Mouse (Mus musculus) olfactory bulb, adult 2 months (tissue): ENCODE results near the gene Ube2s. TPM values are rescaled to one million over a fixed set of nuclear protein-coding genes. Genes with fewer than 3 reads are reported as not detected.
"Not testable (repeated sequence)": the region's sequence is repeated elsewhere in the genome, so short reads cannot be mapped to it uniquely, and the experiment has no call there.

ENCODE experiments used
- H3K27ac ChIP-seq: fragments of 200-500 bp; 2 replicates; pipeline ENCODE4 v1.5.1; 2012; ENCODE audit warnings: low read depth, low read length; ENCODE audit not compliant: insufficient read depth
- H3K4me1 ChIP-seq: fragments of 200-500 bp; 2 replicates; pipeline ENCODE4 v1.6.1; 2012; ENCODE audit warnings: low read length; ENCODE audit not compliant: control insufficient read depth, insufficient read depth
- H3K4me3 ChIP-seq: fragments of 200-500 bp; 2 replicates; pipeline ENCODE4 v1.5.1; 2012; ENCODE audit warnings: mild to moderate bottlenecking, low read depth, low read length, moderate library complexity; ENCODE audit not compliant: insufficient read depth
- CTCF ChIP-seq: fragments of 200-500 bp; IDR thresholded peaks from 2 replicates; pipeline ENCODE4 v1.5.1; 2012; ENCODE audit warnings: low read depth, mild to moderate bottlenecking, low read length, moderate library complexity; ENCODE audit not compliant: insufficient read depth
- POLR2A ChIP-seq: fragments of 200-500 bp; IDR thresholded peaks from 2 replicates; pipeline ENCODE4 v1.6.1; 2012; ENCODE audit warnings: mild to moderate bottlenecking, low read depth, low read length, moderate library complexity; ENCODE audit not compliant: insufficient read depth
- WGBS: fragments of 180-500 bp; shearing (Covaris S2); methylation state at CpG from one replicate; pipeline ENCODE4 v1.1.7; 2018; 5-methylcytosine and 5-hydroxymethylcytosine counted together
- polyA plus RNA-seq: library from polyadenylated mRNA; stranded (reverse); fragments of >200 nt; gene quantifications from 2 replicates; pipeline ENCODE4 v1.2.4, GENCODE M21; 2012; ENCODE audit warnings: low replicate concordance; ENCODE audit not compliant: missing spikeins, insufficient read depth, insufficient read length

Ube2s gene
- polyA plus RNA-seq, 1 experiment, result not detected

DNA sequence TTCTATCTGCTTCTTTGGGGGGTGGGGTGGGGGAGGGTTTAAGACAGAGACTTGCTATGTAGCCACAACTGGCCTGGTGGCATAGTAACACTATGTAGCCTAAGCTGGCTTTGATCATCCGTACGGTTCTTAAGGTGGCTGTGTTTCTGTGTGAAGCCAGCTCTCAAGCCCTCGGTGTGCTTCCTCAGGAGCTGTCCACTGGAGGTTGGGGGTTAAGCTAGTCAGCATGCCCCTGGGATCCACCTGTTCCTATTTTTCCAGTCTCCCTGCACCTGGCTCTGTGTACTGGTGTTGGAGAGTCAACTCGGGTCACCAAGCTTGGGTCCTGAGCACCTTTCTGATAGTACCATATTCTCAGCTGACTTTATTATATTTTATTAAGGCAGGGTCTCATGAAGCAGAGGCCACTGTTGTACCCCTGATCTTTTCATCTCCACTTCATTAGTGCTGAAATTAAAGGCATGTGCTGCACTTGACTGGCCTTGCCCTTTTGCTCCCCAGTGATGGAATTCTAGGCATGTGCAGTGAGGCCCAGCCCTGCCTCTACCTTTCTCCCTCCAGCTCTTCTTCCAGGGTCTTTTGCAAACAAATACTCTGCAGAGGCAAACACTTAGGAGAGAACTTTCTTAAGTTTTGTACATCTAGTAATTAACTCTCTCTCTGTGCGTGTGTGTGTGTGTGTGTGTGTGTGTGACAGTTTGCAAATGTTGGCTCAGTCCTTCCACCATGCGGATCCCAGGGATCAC lies 9.9 kb upstream of the Ube2s start:
- 62% methylated on average over 6 of the region's 6 CpGs for WGBS
- no peak overlapping the region for H3K27ac ChIP-seq
- no peak overlapping the region for H3K4me3 ChIP-seq
- TF ChIP-seq CTCF (no peak), POLR2A (no peak)
- H3K4me1 ChIP-seq, result no peaks in the 10 kb centered on the region

DNA sequence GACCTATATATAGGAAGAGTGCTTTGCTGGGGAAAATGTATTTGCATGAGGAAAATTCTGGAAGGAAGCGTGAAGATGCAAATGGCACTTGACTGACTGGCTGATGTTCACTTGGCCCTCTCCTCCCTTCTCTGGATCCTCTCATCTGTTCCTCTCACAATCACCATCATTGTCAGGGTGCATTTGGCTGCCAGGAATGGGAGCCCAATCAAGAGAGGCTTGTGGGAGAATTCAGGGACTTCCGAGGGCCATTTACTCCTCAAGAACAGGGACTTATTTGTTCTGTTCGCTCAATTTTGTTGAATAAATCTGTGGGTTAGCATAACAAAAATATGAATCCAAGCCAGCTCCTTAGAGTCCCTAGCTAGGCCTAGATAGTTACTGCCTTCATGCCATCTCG lies 9.3 kb upstream of the Ube2s start:
- Histone ChIP-seq H3K4me3 (no peak overlapping the region), H3K27ac (no peak overlapping the region), H3K4me1 (no peaks in the 10 kb centered on the region)
- TF ChIP-seq CTCF, result no peak
- 50% methylated on average over 4 of the region's 4 CpGs for WGBS

DNA sequence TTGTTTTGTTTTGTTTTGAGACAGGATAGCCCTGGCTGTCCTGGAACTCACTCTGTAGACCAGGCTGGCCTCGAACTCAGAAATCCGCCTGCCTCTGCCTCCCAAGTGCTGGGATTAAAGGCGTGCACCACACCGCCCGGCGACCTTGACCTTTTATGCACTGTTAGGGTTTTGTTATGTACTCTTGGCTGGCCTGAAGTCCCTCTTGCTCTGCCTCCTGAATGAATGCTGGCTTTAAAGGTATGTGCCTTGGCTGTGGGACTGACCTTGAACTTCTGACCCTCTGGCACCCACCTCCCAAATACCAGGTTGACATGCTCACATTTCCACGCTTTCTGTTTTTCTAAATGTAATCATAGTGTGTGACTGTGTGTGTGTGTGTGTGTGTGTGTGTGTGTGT lies 8.5 kb upstream of the Ube2s start:
- not testable (repeated sequence) for H3K4me1 ChIP-seq, H3K4me3 ChIP-seq, H3K27ac ChIP-seq
- 90% methylated on average over 7 of the region's 7 CpGs for WGBS

DNA sequence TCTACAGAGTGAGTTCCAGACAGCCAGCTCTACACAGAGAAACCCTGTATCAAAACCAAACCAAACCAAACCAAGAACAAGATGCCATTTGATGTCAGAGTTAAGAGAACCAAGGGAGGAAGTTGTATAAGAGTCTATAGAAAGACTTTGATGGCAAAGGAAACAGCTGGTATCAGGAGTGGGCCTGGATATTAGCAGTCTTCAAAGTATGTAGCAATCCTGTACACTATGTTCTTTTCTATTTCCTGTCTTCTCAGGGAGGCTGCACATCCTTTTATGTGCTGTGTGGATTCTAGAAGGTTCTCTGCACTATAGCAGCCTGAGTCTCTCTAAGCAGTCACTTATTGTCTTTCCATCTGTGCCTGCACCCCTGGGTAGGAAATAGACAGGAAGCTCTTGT lies 4.2 kb upstream of the Ube2s start:
- Histone ChIP-seq H3K27ac (no peak overlapping the region), H3K4me1 (peaks cover 3% of the 10 kb centered on the region; the same call in 1 of the 2 replicates), H3K4me3 (no peak overlapping the region)
- no peak for TF ChIP-seq POLR2A
- TF ChIP-seq CTCF, result no peak

DNA sequence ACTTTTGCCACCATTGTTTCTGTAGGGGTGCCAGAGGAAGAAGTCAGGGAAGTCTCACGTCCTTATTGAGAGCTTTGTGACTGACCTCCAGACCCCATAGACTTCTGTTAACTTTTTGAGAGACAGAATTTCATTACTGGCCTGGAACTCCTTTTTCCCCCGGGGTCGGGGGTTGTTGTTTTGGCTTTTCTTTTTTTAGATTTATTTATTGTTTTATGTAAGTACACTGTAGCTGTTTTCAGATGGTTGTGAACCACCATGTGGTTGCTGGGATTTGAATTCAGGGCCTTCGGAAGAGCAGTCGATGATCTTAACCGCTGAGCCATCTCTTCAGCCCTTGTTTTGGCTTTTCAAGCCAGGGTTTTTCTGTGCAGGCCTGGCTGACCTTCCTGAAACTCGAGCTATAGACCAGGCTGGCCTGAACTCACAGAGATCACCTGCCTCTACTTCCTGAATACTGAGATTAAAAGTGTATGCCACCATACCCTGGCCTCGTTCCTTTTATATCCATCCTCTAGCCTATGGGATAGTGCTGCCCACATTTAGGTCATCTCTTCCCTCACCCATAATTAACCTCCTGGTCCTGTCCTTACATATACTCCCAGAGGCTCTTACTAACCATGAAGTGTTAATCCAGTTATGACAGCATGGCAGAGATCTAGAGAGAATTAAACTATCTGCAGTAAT lies 858 bp upstream of the Ube2s start:
- Histone ChIP-seq H3K4me1 (peaks cover 10% of the 10 kb centered on the region), H3K4me3 (peak overlapping the region; percentile 53), H3K27ac (peak overlapping the region; percentile 91)
- 23% methylated on average over 8 of the region's 8 CpGs for WGBS
- TF ChIP-seq CTCF (no peak), POLR2A (no peak)

DNA sequence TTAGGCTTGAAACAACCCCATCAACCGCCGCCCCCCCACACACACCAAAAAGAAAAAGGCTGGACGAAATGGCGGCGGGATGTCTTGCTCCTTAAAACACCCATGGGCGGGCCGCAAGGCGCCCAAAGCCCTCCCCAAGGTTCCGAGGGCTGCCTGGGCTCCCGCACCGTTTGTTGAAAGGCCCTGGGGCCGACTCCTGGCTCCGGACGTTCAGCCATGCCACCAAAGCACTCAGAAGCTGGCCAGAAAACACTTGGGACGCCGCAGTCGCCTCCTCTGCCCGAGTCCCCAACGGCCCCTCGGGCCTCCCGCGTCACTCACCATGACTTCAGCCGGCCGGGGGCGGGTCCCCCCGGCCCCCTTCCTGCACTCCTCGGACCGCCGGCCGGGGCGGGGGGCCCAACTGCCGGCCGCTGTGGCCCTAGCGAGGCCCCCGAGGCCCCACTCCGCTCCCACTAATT lies 518 bp downstream of the Ube2s start:
- WGBS, result 2% methylated on average over 28 of the region's 36 CpGs
- peak overlapping the region; percentile 97; the same call in 1 of the 2 replicates for H3K27ac ChIP-seq
- no peak for TF ChIP-seq POLR2A
- TF ChIP-seq CTCF, result no peak
- peak overlapping the region; percentile 94 for H3K4me3 ChIP-seq
- peaks cover 10% of the 10 kb centered on the region for H3K4me1 ChIP-seq

DNA sequence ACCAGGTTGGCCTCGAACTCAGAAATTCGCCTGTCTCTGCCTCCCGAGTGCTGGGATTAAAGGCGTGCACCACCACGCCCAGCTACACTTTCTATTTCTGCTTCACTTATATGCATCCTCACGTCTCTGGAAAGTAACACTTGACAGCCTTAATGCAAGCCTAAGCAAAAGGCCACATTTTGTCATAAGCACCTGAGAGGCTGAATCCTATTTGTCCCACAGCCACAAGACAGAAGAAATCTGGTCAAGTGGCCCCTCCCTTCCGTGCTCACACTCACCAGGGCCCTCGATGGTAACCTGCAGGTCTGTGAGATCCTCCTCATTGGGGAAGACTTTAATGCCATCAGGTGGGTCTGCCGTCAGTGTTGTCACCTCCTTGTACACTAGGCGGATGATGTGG lies 1.3 kb downstream of the Ube2s start:
- Histone ChIP-seq H3K4me3 (peak overlapping the region; percentile 94), H3K4me1 (peaks cover 10% of the 10 kb centered on the region)
- H3K27ac ChIP-seq, result not testable (repeated sequence)
- WGBS, result 27% methylated on average over 10 of the region's 10 CpGs

DNA sequence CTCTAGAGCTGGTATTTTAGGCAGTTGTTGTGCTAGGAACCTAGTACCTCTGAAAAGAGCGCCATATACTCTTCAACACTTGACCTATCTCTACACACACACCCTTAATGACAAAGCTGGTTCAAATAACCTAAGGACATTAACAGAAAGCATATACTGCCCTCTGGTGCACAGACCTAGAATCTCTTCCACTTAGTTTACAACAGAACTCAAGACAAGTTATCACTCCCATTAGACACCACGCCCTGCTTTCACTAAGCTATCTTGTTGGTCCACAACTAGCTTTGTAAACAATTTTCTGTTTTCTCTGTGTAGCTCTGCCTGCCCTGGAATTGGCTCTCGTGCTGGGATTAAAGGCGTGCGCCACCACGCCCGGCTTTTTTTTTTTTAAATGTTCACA lies 5.7 kb downstream of the Ube2s start:
- no peak for TF ChIP-seq POLR2A
- TF ChIP-seq CTCF, result no peak
- H3K4me1 ChIP-seq, result peaks cover 8% of the 10 kb centered on the region
- H3K27ac ChIP-seq, result no peak overlapping the region
- no peak overlapping the region for H3K4me3 ChIP-seq
- WGBS, result 86% methylated on average over 7 of the region's 7 CpGs

DNA sequence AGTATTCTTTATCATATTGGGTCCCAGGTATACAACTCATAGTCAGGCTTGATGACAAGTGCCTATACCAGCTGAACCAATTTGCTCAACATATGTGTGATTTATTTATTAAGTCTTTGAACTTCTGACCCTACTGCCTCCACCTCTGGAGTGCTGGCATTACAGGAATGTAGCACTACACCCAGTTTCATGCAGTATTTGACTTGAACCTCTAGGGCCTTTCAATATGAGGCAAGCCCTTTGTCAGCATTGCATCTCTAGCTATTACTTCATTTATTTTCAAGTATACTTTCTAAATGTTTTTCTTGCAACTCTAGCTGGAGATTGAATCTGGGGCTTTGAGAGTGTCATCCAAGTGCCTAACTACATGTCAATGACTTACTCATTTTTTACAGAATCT lies 10.1 kb downstream of the Ube2s start:
- Histone ChIP-seq H3K27ac (no peak overlapping the region), H3K4me3 (no peak overlapping the region), H3K4me1 (no peaks in the 10 kb centered on the region)
- TF ChIP-seq POLR2A, result no peak
- no peak for TF ChIP-seq CTCF
